Mouse (Mus musculus) heart, postnatal 14 days (tissue): Measurements from ENCODE around the gene Gm21972. TPM values are rescaled to one million over a fixed set of nuclear protein-coding genes. Genes with fewer than 3 reads are reported as not detected.

Experiments used
- DNase-seq, 2 experiments: peaks; one replicate each; pipeline ENCODE4 v3.0.0; 2021 to 2022
- intact Hi-C: fragments of 180-260 bp; cut with DNase I; formaldehyde crosslinking; loops from one replicate; pipeline ENCODE4 v1.15.1; 2025
- long read RNA-seq, 2 experiments: library from polyadenylated mRNA; stranded (forward); transcript quantifications; one replicate each; pipeline ENCODE4 v2.0.0; 2021
- total RNA-seq, 2 experiments: library from RNA; stranded (reverse); gene quantifications; 2 replicates each; pipeline ENCODE4 v1.2.3; 2021

The Gm21972 gene
- 1 to 10 TPM; 1.7 to 2.8 TPM for total RNA-seq
- long read RNA-seq, experiment 1, partial matches to known transcripts = 0 of 1 reads
- long read RNA-seq, experiment 1, other reads (novel, unspliced or antisense) = 1 of 1 reads
- long read RNA-seq, experiment 2 = 0 reads

GRCm38 (mm10) chr1:86133337-86133736 is at the start of gene Gm21972:
Gm21972 (plus strand) TSS chr1:86133637.
- no peak for DNase-seq
- intact Hi-C loops = no loop called here

GRCm38 (mm10) chr1:86094413-86094812 is 39.0 kb upstream of the Gm21972 start:
- DNase-seq = no peak
- intact Hi-C loops = loop anchor here (10.0 kb wide), 1 partner anchor 250 kb away; no protein-coding TSS in a partner anchor

- intact Hi-C loops = no loop called here
- DNase-seq = no peak
Observed at GRCm38 (mm10) chr1:86105054-86105453, 28.4 kb upstream of the Gm21972 start.

GRCm38 (mm10) chr1:86111779-86112178 is 21.7 kb upstream of the Gm21972 start, which contains the start of gene Htr2b:
Htr2b (minus strand) TSS chr1:86111970.
- intact Hi-C loops = no loop called here
- peak; percentile 49 to 66 for DNase-seq

GRCm38 (mm10) chr1:86114141-86114540 is 19.3 kb upstream of the Gm21972 start:
- no peak for DNase-seq
- intact Hi-C loops = no loop called here

GRCm38 (mm10) chr1:86119549-86119948 is 13.9 kb upstream of the Gm21972 start:
- intact Hi-C loops = no loop called here
- no peak for DNase-seq

- no peak for DNase-seq
- intact Hi-C loops = no loop called here
Observed at GRCm38 (mm10) chr1:86126036-86126435, 7.4 kb upstream of the Gm21972 start.

- intact Hi-C loops = no loop called here
- DNase-seq = no peak
Observed at GRCm38 (mm10) chr1:86135315-86135714, 1.9 kb downstream of the Gm21972 start.

- intact Hi-C loops = loop anchor here (5.0 kb wide), 1 partner anchor 79 kb away; the partner anchor contains the start of gene Psmd1
- no peak for DNase-seq
Observed at GRCm38 (mm10) chr1:86141081-86141480, 7.6 kb downstream of the Gm21972 start.

GRCm38 (mm10) chr1:86143165-86143564 is 9.7 kb downstream of the Gm21972 start:
- DNase-seq = no peak
- intact Hi-C loops = loop anchor here (5.0 kb wide), 1 partner anchor 81 kb away; the partner anchor contains the start of gene Psmd1

GRCm38 (mm10) chr1:86144001-86144944 is 10.8 kb downstream of the Gm21972 start:
- DNase-seq = peak in 1 of 2 experiments; percentile 10
- intact Hi-C loops = loop anchor here (5.0 kb wide), 1 partner anchor 82 kb away; the partner anchor contains the start of gene Psmd1

GRCm38 (mm10) chr1:86146293-86146692 is 12.9 kb downstream of the Gm21972 start:
- intact Hi-C loops = no loop called here
- no peak for DNase-seq

- peak in 1 of 2 experiments; percentile 7 for DNase-seq
- intact Hi-C loops = no loop called here
Observed at GRCm38 (mm10) chr1:86147557-86147956, 14.1 kb downstream of the Gm21972 start.

GRCm38 (mm10) chr1:86148161-86148560 is 14.7 kb downstream of the Gm21972 start:
- intact Hi-C loops = no loop called here
- no peak for DNase-seq

- intact Hi-C loops = no loop called here
- DNase-seq = no peak
Observed at GRCm38 (mm10) chr1:86150929-86151328, 17.5 kb downstream of the Gm21972 start.

- intact Hi-C loops = no loop called here
- no peak for DNase-seq
Observed at GRCm38 (mm10) chr1:86151376-86151775, 17.9 kb downstream of the Gm21972 start.

- peak in 1 of 2 experiments; percentile 6 for DNase-seq
- intact Hi-C loops = no loop called here
Observed at GRCm38 (mm10) chr1:86152618-86153017, 19.2 kb downstream of the Gm21972 start.

- intact Hi-C loops = no loop called here
- peak; percentile 92 to 94 for DNase-seq
Observed at GRCm38 (mm10) chr1:86154133-86154823, 20.8 kb downstream of the Gm21972 start, which contains the start of gene Armc9. Armc9 (plus strand) TSS chr1:86154780.

GRCm38 (mm10) chr1:86154824-86155164 is 21.4 kb downstream of the Gm21972 start:
- intact Hi-C loops = no loop called here
- DNase-seq = no peak

GRCm38 (mm10) chr1:86156075-86156474 is 22.6 kb downstream of the Gm21972 start:
- DNase-seq = no peak
- intact Hi-C loops = no loop called here

GRCm38 (mm10) chr1:86156595-86156994 is 23.2 kb downstream of the Gm21972 start:
- DNase-seq = no peak
- intact Hi-C loops = no loop called here
